Mouse (Mus musculus) A20 (cell line): ENCODE measurements around the gene Ube2cbp.

Experiments
- DNase-seq: peaks from one replicate; pipeline ENCODE4 v3.0.0-alpha.2; 2011; ENCODE audit warnings: low read depth, low spot score

Gene Ube2cbp

DNA sequence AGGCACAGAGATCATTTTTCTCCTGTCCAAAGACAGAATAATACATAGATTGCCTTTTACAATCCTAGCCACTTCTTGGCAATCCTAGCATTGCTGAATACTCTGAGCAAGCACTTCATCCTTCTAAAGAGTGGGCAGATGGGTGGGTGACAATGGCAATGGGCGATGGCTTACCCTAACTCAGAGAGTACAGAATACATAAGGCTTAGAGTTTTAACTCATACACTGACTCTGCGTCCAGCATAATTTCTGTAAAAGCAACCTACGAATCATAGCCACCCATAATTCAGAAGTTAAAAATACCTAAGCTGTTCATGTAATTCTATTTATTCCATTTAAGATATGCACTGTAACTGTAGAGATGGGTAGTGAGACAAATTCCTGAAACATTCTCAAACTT lies 29.2 kb downstream of the Ube2cbp start:
- DNase-seq, result no peak

DNA sequence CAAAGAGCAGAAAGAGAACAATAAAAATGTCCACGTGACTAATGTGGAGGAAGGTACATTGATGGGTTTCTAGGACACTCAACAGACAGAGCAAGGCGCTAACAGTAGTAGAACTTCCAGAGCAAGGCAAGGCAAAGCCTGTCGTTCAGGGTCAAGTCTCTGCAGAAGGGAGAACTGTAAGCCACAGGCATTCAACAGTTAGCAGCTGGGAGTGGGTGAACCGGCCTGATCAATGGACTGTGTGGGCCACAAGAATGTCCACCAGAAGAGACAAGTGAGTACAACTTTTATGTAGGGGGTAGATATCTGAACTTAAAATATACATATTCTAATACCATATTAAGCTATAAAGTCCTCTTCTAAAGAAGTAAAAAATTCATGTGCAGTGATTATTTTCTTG lies 41.4 kb downstream of the Ube2cbp start:
- DNase-seq, result no peak

DNA sequence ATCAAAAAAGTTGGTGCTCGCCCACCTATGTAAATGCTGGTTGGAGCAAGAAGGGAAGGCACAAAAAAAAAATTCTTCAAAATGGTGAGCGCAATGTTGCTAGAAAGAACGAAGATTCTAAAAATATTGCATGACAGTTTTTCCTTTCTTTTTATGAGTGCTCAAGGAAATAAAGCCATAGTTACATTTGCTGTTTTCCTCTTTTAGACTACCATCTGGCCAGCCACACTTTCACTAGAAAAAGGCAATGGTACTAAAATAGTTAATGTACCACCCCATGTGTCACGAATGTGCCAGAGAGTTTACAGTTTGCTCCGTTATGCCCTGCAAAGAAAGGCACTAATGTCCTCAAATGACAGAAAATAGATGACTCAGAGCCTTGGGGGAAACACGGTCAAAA lies 45.4 kb downstream of the Ube2cbp start:
- DNase-seq, result no peak

DNA sequence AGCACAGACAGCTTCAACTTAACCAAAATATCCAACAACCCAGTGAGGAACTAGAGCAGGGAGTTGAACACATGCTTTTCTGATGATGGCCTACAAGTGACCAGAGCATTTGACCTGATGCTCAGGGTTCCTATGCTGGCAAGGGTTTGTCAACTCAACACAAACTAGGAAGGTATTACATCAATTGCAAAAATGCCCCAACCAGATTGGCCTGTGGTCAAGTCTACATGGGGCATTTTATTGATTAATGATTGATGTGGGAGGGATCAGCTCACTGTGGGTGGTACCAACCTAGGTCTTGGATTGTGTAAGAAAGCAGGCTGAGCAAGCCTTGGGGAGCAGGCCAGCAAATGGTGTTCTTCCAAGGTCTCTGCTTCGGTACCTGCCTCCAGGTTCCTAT lies 46.8 kb downstream of the Ube2cbp start:
- no peak for DNase-seq

DNA sequence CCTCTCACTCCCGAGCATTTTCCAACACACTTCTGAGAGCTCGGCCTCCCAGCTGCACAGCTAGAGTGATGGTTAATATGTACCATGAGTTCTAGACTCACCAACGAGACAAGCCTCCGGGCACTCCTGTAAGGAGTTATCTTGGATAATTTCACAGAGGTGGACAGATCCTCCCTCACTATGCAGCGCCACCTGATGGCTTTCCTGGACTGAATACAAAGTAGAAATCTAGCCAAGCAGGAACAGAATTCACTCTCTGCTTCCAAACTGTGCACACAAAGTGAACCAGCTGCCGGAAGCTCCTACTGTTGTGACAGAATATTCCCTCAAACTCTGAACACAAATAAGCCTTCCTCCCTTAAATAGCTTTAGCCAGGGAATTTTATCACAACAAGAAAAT lies 69.0 kb downstream of the Ube2cbp start:
- no peak for DNase-seq

DNA sequence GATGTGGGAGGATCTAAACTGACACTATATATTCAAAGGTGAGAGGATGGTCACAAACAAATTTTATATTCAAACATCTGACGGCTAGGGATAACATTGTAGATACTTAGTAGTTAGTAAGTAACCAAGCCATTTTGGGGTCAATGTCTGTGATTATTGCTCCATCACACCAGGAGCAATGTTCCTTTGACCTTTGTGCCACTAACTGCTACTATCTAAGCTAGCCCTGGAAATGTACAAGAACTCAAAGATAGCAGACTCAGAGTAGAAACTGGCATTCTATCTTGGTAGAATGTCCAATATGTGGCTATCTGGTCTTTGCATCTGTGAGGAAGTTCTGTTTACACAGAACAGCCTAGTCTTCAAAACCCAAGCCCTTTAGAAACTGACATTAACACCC lies 69.7 kb downstream of the Ube2cbp start:
- no peak for DNase-seq

DNA sequence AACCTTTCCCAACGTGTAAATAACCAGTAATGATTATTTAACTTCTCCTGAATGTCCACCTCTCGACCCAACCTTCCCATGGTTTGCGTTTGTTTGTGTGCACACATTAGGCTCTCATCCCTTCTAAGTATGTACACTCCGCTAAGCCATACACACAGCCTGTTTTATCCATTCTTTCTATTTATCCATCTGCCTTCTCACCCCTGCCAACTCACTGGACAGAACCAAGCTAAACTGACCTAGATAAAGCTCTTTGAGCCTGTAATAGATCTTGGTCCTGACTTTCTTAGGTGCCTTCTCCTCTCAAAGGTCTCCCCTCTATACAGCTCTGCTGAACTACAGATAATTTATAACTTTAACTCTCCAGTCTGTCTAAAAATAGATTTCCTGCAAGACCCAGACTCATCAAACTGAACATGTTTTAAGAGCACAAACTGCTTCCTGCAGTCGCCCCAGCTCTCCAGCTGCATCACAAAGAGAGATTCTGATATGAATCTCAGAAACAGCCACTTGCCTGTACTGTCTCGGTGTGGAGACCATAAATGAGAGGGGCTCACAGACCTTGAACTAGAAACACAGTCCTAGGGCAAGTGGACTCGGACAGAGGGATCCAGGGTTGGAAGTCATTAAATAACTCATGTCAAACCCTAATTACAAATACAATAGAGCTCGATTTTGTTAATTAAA lies 71.0 kb downstream of the Ube2cbp start:
- no peak for DNase-seq

DNA sequence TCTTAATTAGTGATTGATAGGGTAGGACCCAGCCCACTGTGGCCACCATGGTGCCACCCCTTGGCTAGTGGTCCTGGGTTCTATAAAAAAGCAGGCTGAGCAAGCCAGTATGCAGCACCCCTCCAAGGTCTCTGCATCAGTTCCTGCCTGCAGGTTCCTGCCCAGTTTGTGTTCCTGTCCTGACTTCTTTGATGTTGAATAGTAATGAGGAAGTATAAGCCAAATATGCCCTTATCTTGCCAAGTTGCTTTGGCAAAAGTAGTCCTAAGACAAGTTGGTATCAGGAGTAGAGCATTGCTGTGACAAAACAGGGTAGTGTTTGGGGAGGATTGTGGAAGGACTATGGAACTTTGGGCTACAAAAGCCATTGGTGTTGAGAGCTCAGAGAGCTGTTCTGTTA lies 73.3 kb downstream of the Ube2cbp start:
- no peak for DNase-seq

DNA sequence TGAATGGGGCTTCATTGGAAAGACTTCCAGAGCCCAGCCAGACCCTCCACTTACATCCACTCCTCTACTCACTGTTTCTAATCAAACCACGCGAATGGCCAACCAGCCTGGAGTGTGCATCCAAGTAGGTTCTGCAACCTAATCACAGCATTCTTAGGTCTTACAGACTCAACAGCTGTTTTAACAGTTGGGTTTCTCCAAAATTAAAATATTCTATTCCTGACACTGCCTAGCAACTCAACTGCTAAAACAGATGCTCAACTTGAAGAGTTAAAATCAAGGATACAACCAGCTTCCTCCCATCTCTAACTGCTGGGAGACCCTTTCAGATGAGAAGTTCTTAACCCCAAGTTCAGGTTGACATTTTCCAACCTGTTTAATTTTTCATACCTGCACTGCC lies 74.0 kb downstream of the Ube2cbp start:
- DNase-seq, result no peak

DNA sequence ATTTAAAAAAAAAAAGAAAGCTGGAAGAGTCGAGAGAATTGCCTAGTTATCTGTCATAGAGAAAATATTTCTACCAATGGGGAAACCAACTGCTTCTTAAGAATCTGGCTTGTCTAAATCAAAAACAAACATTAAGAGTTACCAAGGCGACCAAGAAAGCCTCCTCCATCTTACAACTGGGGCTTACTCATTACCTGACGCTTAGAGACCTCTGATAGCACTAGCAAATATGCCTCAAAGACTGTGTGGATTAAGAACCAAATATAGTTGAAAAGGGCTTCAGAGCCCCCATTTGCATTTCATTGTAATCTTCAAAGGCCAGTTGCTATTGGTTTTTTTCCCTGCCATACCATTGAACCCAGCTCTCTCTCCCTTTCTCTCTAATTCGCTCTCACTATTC lies 76.2 kb downstream of the Ube2cbp start:
- no peak for DNase-seq

DNA sequence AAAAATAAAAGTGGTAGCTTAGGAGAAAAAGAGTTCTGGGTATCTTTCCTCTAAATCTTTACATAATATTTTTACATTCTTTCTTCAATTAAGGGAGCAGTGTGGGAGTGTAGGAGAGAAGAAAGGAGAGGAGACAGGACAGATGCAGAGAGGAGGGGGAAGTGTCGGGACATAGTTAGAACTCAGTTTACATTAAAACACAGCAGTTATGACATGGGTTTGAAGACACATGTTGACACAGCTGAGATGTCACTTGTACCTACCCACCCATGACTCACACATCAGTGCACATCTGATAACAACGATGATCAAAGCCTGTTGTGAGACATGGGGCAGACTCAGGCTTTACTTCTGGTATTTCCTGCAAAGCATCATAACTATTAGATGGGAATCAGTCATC lies 87.8 kb downstream of the Ube2cbp start:
- DNase-seq, result no peak

DNA sequence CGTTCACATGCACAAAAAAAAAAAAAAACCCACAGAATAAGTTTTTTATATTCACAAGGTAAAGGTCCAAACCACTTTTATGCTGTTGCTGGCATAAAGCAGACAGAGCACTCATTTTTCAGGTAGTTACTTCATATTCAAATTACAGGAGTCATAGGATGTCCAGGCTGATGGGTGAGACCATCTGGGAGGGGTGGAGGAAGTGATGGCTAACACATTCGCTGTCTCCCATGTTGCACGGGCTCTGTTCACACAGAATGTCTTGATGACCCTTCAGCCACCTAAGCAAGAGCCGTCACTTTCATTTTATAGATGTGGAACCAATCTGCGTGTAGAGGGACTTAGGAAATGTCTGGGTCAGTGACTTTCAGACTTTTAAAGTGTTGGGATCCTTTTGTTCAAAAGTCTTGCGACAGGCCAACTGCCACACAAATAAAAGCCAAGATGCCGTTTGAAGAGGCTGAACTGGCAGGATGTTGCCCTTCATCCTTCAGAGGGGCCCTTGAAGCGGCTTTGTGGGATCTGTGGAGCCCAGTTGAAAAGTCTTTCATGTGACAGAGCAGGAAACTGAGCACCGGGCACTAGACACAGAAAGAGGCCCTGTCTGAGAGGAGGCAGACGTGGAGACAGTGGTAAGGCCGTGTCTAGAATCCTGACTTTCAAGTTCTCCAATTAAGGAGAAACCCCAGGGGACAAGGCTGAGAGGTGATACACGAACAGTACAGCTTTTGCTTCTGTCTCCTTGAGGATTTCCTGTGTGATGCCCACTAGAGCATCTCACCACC lies 91.8 kb downstream of the Ube2cbp start:
- DNase-seq, result no peak

DNA sequence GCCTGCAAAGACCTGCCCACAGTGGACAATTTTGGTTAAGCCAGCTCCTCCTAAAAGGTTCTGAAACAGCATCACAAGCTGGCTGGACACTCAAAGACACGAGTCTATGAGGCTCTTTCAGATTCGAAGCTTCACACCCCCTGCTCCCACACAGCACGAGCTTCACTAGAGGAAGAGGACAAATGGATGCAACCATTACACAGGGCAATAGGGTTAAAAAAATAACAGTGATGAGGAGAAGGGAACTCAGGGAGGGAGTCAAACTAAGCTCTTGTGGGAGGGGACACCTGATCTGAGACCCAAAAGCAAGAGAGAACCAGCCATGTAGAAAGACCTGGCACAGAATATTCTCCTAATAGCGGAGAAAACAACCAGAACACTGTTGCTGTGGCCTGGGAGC lies 95.5 kb downstream of the Ube2cbp start:
- DNase-seq, result no peak

DNA sequence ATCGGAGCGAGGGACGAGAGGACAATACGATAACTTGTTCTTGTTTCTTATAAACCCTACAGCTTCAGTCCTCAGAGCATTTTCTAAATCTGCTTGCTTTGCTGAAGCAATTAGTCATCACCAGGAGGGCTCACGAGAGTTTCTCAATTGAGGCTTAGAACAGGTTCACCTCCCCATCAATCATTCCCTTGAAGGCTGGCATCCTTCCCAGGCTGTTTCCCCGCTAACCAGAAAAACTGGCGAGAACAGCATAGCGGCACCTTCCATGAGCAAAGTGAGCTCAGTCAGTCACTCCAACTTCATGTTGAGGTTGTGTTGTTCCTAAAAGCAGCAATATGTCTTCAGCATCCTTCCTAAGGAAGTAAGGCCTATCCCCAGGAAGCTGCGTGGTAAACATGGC lies 104.2 kb downstream of the Ube2cbp start:
- no peak for DNase-seq

DNA sequence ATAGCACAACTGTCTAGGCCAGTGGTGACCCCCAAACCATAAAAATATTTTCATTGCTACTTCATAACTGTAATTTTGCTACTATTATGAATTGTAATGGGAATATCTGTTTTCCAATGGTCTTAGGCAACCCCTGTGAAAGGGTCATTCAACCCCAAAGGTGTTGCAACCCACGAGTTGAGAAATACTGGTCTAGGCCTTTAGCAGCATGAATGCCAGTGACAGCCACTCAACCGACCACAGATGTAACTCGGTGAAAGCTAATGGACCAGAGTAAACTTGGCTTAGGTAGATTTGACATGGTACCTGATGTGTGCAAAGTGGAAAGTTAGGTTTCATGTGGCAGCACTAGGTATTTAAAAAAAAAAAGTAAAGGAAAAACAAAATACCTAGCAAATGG lies 108.9 kb downstream of the Ube2cbp start:
- no peak for DNase-seq

DNA sequence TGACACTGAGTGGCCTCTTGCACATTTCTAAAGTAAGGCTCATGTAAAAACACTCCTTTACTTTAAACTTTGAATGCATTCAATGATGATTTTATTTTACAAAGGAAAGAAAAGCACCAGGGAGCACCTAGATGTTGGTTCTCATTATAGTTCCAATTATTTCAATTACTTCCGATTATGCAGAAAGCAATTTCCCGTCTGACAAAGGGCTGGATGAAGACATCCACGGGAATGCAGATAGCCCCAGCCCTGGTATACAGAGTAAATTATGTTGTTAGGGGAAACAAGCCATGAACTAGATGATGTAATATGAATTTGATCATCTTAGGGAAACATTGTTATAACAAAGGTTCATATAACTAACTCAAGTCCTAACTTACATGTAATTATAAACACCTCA lies 113.3 kb downstream of the Ube2cbp start:
- no peak for DNase-seq

DNA sequence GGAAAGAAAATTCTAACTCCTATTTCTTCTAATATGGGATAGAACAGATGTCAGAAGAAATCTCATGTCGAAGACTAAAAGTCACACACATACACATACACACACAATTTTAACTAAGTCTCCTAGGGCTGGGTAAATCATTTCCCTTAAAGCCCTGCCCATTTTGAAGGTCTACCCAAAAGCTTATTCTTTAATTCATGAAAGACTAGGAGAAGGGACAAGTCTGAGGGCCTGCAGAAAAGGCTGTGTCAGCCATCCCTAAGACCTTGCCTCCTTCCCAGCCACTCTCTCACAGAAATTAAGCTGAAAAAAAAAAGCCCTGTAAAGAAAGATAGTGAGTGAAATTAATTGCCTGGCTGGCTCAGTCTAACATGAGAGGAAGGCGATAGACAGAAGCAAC lies 128.0 kb downstream of the Ube2cbp start:
- no peak for DNase-seq

DNA sequence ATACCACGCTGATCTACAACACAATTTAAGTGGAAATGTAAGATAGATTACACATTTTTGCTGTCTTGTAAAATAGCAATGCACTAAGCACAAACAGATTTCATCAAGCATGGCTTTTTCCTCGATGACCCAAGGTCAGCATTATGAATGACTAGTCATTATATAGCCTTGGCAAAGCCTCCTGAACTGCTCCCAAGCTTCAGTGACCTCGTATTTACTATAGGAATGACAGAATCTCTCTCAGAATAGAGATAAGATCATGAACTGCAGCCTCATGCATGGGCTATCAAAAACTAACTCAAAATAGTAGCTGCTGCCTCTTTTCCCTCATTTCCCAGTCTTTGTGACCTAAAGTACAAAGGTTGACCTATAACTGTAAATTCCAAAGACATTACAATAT lies 128.4 kb downstream of the Ube2cbp start:
- DNase-seq, result no peak

DNA sequence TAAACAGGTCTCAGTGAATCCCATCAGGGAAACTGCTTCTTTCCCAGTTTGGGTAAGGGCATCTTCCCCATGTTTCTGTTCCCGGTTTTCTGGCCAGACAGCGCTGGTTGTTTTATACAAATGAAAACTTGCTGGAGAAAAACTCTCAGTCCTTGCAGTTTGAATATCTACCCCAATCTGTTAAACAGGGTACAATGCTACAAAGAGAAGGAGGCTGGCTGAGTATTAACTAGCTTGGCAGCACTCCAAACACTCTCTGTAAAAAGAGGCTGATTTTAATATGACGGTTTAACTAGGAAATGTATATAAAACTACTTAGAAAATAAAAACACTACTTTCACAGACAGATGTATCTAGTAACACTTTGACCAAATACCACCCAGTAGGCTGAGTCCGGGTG lies 129.2 kb downstream of the Ube2cbp start:
- no peak for DNase-seq

DNA sequence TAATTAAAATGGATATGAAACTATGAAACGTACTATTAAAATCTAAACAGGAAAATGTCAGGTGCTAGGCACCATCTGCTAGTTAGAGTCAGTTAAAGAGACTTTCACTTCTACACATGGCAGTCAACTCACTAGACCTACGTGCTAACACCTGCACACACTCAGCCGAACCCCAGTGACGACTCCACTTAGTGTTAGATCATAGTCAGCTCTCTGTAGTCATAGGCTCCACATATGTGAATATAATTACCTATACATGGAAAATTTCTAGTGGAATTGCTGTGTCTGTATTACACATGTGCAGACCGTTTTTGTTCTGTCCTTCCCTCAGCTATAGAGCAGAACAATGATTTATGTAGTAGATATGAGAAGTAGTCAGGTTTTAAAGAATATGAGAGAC lies 130.4 kb downstream of the Ube2cbp start:
- DNase-seq, result peak; percentile 81

DNA sequence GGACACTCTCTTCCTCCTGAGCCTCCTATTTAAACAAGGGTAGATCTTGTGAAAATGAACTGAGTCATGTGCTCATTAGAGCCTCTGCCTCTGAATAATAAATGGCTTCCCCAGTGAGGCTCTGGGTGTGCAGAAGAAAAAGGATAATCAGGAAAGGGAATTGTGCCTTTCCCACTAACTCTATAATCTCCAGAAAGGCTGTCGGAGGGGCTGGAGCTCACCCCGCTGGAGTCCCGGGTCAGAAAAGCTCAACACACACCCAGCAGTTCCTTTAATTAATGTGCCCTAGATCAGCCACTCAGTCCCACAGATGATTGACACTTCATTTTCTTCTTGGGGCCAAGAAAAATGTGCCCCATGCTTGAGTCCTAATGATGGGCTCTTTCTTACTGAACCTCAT lies 134.2 kb downstream of the Ube2cbp start:
- no peak for DNase-seq

DNA sequence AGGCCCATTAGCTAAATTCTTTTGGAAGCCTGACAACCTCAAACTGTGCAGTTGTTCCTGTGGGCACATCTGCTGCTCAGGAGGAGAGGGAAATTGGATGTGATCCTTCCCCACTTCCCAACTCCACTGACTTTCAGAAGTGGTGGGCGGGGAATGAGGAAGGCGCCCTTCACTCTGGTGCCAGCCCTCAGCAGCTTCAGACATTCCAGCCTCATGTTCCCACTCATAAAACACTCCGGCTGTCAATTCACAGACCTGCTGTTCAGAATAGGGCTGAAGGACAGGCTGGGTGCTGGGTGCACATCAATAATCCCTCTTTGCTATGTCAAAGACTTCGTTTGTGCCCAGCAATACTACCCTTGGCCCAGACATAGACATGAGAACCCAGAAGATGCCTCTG lies 136.5 kb downstream of the Ube2cbp start:
- no peak for DNase-seq

DNA sequence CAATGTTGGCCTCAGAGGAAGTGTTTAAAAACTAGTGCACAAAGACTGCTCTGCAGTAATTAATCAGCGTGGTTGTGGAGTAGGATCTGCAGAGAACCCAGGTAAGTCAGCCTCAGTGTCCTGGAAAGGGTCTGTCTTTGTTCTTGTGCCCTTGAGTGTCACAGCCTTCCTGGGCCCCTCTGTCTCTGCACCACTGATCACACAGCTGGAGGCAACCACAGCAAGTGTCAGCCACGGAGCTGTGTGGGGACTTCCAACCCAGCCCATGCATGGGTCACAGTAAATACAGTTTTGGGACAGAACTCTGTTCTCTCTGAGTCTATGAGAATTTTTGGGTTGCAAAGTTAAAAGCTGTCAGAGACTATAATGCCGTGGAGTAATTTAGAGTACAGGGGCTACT lies 137.4 kb downstream of the Ube2cbp start:
- DNase-seq, result peak; percentile 63

DNA sequence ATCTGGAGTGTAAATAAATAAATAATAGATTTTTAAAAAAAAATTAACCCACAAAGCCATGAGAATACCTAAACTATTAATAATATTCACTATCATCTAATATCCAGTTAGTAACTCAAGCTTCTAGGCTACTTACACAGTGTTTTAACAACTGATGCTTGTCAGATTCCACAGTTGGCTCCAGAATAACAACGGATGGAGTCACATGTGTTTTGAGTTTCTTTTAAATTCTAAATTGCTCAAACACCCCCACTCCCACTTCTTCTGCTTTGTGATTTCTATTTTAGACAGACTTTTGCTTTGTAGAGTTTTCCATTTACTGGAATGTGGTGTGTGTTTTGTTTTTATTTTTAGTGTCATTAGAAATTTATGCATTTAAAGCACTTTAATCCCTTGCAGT lies 140.0 kb downstream of the Ube2cbp start:
- no peak for DNase-seq
